10 mouse cellular contexts compared by ENCODE assay signal in genomic region chr8:121811931-121812570, GRCm38 (mm10).
"Had no signal": no experiment of that assay in that cellular context is flagged by ENCODE, and none has a peak within 500 bp of the region (broad histone marks: within the 10 kb centered on the region; RNA-seq: fewer than 3 reads in every experiment).

No protein-coding gene starts in this region.

- DNase-seq: kidney, postnatal 14 days; left cerebral cortex, postnatal 4 days; lung, adult 18-20 months; retina, postnatal 1 day; thymus, postnatal 4 days had no signal

- ATAC-seq: midbrain, embryonic 16.5 days had no signal

- H3K4me2 ChIP-seq: limb, embryonic 13.5 days; midbrain, embryonic 12.5 days; neural tube, embryonic 13.5 days had no signal

- H3K4me1 ChIP-seq: limb, embryonic 13.5 days; midbrain, embryonic 12.5 days; neural tube, embryonic 13.5 days had no signal

- H3K9me3 ChIP-seq: limb, embryonic 13.5 days; midbrain, embryonic 12.5 days; neural tube, embryonic 13.5 days had no signal

- H3K9ac ChIP-seq: limb, embryonic 13.5 days; liver, embryonic 14.5 days; midbrain, embryonic 12.5 days; neural tube, embryonic 13.5 days had no signal

- H3K27me3 ChIP-seq: limb, embryonic 13.5 days; midbrain, embryonic 12.5 days; neural tube, embryonic 13.5 days had no signal

- H3K27ac ChIP-seq: limb, embryonic 13.5 days; liver, embryonic 14.5 days; midbrain, embryonic 12.5 days; neural tube, embryonic 13.5 days had no signal

- H3K4me3 ChIP-seq: limb, embryonic 13.5 days; midbrain, embryonic 12.5 days; neural tube, embryonic 13.5 days had no signal
